Mouse (Mus musculus) stomach, embryonic 14.5 days (tissue): ENCODE data around the gene Eya4. TPM values are rescaled to one million over a fixed set of nuclear protein-coding genes. Genes with fewer than 3 reads are reported as not detected.

Experiments used
- ATAC-seq: fragments of 200-750 bp; cut with Nextera tagmentation; 2 replicates; pipeline ENCODE4 v1.8.0; 2017; ENCODE audit warnings: low read depth, moderate TSS enrichment; ENCODE audit not compliant: insufficient number of reproducible peaks, insufficient read depth, low FRiP score
- H3K27ac ChIP-seq: fragments of 300-500 bp; sonication (generic); 2 replicates; pipeline ENCODE4 v1.5.1; 2014; ENCODE audit warnings: mild to moderate bottlenecking, low read length, moderate library complexity, mixed read lengths
- H3K27me3 ChIP-seq: fragments of 300-500 bp; sonication (generic); 2 replicates; pipeline ENCODE4 v1.6.1; 2014; ENCODE audit warnings: low read length, control low read depth, mixed read lengths; ENCODE audit not compliant: control insufficient read depth, insufficient read depth
- H3K36me3 ChIP-seq: fragments of 300-500 bp; sonication (generic); 2 replicates; pipeline ENCODE4 v1.6.1; 2014; ENCODE audit warnings: mild to moderate bottlenecking, control low read depth, low read length, moderate library complexity, mixed read lengths; ENCODE audit not compliant: control insufficient read depth, insufficient read depth
- H3K4me1 ChIP-seq: fragments of 300-500 bp; sonication (generic); 2 replicates; pipeline ENCODE4 v1.6.1; 2014; ENCODE audit warnings: low read length, control low read depth, mixed read lengths; ENCODE audit not compliant: control insufficient read depth, insufficient read depth
- H3K4me2 ChIP-seq: fragments of 300-500 bp; sonication (generic); replicated peaks from 2 replicates; pipeline ENCODE4 v1.6.1; 2014; ENCODE audit warnings: low read depth, low read length, control low read depth
- H3K4me3 ChIP-seq: fragments of 300-500 bp; sonication (generic); 2 replicates; pipeline ENCODE4 v1.5.1; 2014; ENCODE audit warnings: low read depth, low read length, control low read depth
- H3K9ac ChIP-seq: fragments of 300-500 bp; sonication (generic); replicated peaks from 2 replicates; pipeline ENCODE4 v1.6.1; 2014; ENCODE audit warnings: low read depth, mild to moderate bottlenecking, control low read depth, low read length, moderate library complexity, mixed read lengths
- H3K9me3 ChIP-seq: fragments of 300-500 bp; sonication (generic); 2 replicates; pipeline ENCODE4 v1.6.1; 2016; ENCODE audit warnings: low read depth, low read length, control low read depth; ENCODE audit not compliant: control insufficient read depth
- WGBS: fragments of 180-500 bp; shearing (Covaris S2); extraction: QIAGEN DNeasy Blood & Tissue Kit; methylation state at CpG from one replicate; pipeline ENCODE4 v1.1.7; 2014; 5-methylcytosine and 5-hydroxymethylcytosine counted together
- polyA plus RNA-seq: library from polyadenylated mRNA; unstranded; fragments of >200 nt; fragmentation: Nextera tagmentation; extraction: Ambion mirVana; gene quantifications from 2 replicates; pipeline ENCODE4 v1.2.1, GENCODE M21; 2014

Eya4 gene
- polyA plus RNA-seq, 1 experiment from 2014 or later: 1.7 TPM

DNA sequence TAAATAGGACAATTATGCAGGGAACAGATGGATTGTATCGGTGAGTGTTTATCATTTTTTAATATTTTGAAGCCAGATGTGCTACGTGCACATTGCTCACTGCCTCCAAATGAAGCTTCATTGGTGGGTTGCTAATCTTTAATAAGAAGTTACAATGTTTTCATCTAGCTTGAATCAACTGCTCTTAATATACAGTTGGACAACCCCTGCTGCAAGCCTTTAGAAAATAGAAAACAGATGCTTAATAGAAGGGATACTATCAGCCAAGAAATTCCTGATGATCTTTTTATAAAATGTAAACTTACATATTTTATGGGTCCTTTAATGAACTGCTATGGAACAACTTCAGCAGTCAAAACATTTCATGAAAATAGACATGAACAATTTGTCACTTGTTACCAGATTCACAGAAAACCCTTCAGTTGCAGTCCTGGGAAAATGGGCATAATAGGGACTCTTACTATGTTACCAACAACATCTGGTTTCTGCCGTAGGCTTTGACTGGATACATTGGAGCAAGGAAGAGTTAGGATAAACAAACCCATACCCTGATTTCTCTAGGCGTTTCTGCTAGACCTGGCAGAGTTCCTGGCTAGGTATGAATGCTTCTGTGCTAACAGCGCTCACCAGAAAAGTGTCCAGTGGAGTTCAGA lies 290.4 kb downstream of the Eya4 start:
- H3K4me2 ChIP-seq: no peak overlapping the region
- peaks cover 12% of the 10 kb centered on the region; the same call in 1 of the 2 replicates for H3K4me1 ChIP-seq
- no peaks in the 10 kb centered on the region for H3K27me3 ChIP-seq
- H3K9ac ChIP-seq: no peak overlapping the region
- no peak overlapping the region for H3K4me3 ChIP-seq
- no peaks in the 10 kb centered on the region for H3K9me3 ChIP-seq
- H3K27ac ChIP-seq: peak overlapping the region; percentile 87
- no peaks in the 10 kb centered on the region for H3K36me3 ChIP-seq
- WGBS: 30% methylated on average over 5 of the region's 5 CpGs
- ATAC-seq: peak; percentile 53; the same call in 1 of the 2 replicates

DNA sequence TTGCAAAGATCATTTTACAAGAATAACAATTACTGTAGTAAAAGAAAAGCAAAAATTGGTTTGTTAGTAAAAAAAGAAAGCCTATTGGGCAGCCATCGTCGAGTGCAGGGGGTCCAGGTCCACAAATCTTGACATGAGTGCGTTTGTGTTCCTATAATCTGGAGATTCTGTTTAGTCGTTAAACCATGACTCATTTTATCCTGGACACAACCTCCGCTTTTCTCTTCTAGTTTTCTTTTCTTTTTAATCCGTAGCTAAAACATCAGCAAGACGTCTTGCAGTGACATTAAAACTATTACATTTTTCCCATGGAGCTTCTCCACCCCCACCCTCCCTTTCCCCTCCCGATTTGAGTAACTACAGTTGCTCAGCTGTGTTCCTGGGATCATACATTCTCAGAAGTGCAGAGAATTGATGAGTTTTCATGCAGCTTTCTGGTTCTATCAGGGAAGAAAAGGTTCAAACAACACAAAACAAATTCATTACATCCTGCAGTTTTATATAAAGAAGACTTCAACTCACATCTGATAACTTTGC lies 297.1 kb downstream of the Eya4 start:
- peaks cover 5% of the 10 kb centered on the region; the same call in 1 of the 2 replicates for H3K4me1 ChIP-seq
- no peak overlapping the region for H3K4me2 ChIP-seq
- H3K9me3 ChIP-seq: no peaks in the 10 kb centered on the region
- no peaks in the 10 kb centered on the region for H3K27me3 ChIP-seq
- ATAC-seq: no peak
- WGBS: 42% methylated on average over 8 of the region's 8 CpGs
- H3K9ac ChIP-seq: no peak overlapping the region
- no peaks in the 10 kb centered on the region for H3K36me3 ChIP-seq
- no peak overlapping the region for H3K4me3 ChIP-seq
- peak overlapping the region; percentile 55 for H3K27ac ChIP-seq
